Comparison of ENCODE assay signal across 33 mouse cellular contexts in the genomic region with DNA sequence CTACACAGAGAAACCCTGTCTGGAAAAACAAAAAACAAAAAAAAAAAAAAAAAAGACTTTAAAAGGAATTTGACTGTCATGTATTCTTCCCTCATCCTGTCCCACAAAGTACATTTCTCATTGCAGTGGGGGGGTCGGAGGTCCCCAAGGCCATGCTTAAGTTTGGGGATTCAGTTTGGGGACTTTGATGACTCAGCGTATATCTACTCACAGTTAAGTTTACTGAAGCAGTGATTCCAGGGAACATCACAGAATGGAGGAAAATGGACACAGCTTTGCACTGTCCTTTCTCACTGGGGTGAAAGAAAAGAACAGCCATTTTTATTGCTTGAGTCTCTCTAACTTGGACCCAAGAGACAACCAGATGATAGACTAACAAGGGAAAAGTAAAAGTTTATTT. TPM values are rescaled to one million over a fixed set of nuclear protein-coding genes. Genes with fewer than 3 reads are reported as not detected.
"Had no signal": no experiment of that assay in that cellular context is flagged by ENCODE, and none has a peak within 500 bp of the region (broad histone marks: within the 10 kb centered on the region; RNA-seq: fewer than 3 reads in every experiment).

No protein-coding gene starts in this region.

- H3K4me1 ChIP-seq: intestine, embryonic 15.5 days had no signal

- H3K9ac ChIP-seq: heart, embryonic 12.5 days; hindbrain, embryonic 12.5 days; hindbrain, embryonic 14.5 days; intestine, embryonic 15.5 days; limb, embryonic 13.5 days; limb, embryonic 15.5 days; liver, embryonic 12.5 days had no signal

- ATAC-seq: hindbrain, embryonic 16.5 days; inflammation-experienced regulatory T-cells, adult 6 months; intestine, embryonic 15.5 days; intestine, postnatal 0 days; liver, embryonic 12.5 days had no signal

- DNase-seq: gastrocnemius, adult 2 months; gastrocnemius, postnatal 10 days; gastrocnemius, postnatal 25 days; heart, adult 18-20 months; heart, postnatal 10 days; heart, postnatal 4 days; kidney, adult 18-20 months; kidney, adult 8-10 months; kidney, postnatal 10 days; kidney, postnatal 25 days; kidney, postnatal 4 days; layer of hippocampus, postnatal 36 days; left cerebral cortex, postnatal 4 days had no signal

- H3K27me3 ChIP-seq: heart, embryonic 12.5 days; hindbrain, embryonic 12.5 days; intestine, embryonic 15.5 days; limb, embryonic 13.5 days; limb, embryonic 15.5 days; liver, embryonic 12.5 days had no signal

- H3K9me3 ChIP-seq: heart, embryonic 10.5 days; heart, embryonic 12.5 days; hindbrain, embryonic 10.5 days; hindbrain, embryonic 12.5 days; intestine, embryonic 15.5 days; limb, embryonic 13.5 days; limb, embryonic 15.5 days; liver, embryonic 12.5 days had no signal

- H3K27ac ChIP-seq: gastrocnemius, adult 2 months; heart, embryonic 10.5 days; hindbrain, embryonic 10.5 days; hindbrain, embryonic 12.5 days; hindbrain, embryonic 14.5 days; intestine, embryonic 15.5 days; layer of hippocampus, adult 2 months; limb, embryonic 13.5 days; limb, embryonic 15.5 days; liver, embryonic 12.5 days had no signal

- H3K36me3 ChIP-seq: heart, embryonic 10.5 days; heart, embryonic 12.5 days; hindbrain, embryonic 10.5 days; hindbrain, embryonic 12.5 days; intestine, embryonic 15.5 days; limb, embryonic 13.5 days; limb, embryonic 15.5 days; liver, embryonic 12.5 days had no signal

- H3K4me3 ChIP-seq: gastrocnemius, adult 2 months; heart, embryonic 10.5 days; heart, embryonic 12.5 days; hindbrain, embryonic 10.5 days; hindbrain, embryonic 12.5 days; intestine, embryonic 15.5 days; layer of hippocampus, adult 2 months; limb, embryonic 13.5 days; limb, embryonic 15.5 days; liver, embryonic 12.5 days had no signal

RNA-seq across cellular contexts. Expression of gene Rab15, which starts 29.7 kb away (rescaled TPM):
- total RNA-seq: granulocyte monocyte progenitor cell, adult 5-6 weeks; liver, adult 2 months had no signal
- polyA plus RNA-seq: inflammation-experienced regulatory T-cells, adult 6 months; liver, adult 2 months had no signal

RNA-seq across cellular contexts. Expression of gene Gpx2, which starts 57.1 kb away (rescaled TPM):
- total RNA-seq: gastrocnemius, adult 2 months; gastrocnemius, postnatal 10 days; gastrocnemius, postnatal 25 days; gastrocnemius, postnatal 4 days; granulocyte monocyte progenitor cell, adult 5-6 weeks; heart, adult 8-10 months; heart, postnatal 10 days; heart, postnatal 25 days; heart, postnatal 4 days; left cerebral cortex, postnatal 4 days had no signal
- polyA plus RNA-seq: heart, embryonic 12.5 days; heart, embryonic 14.5 days; hindbrain, embryonic 10.5 days; inflammation-experienced regulatory T-cells, adult 6 months; kidney, embryonic 14.5 days; liver, embryonic 12.5 days had no signal
